Mouse (Mus musculus) cerebellum, postnatal 10 days (tissue): ENCODE results near the gene Chst10.
A peak's percentile ranks its signal among the peaks of the same experiment; 100 is the strongest.

Source experiments
- DNase-seq, 2 experiments: peaks; one replicate each; pipeline ENCODE4 v3.0.0; 2021; ENCODE audit warnings: mixed read lengths in 2 of 2

Gene Chst10

GRCm38 (mm10) chr1:38897431-38898248, at the start of gene Chst10:
Gene Chst10, minus strand, starts transcription at chr1:38898161.
- peak; percentile 91 to 94 for DNase-seq

GRCm38 (mm10) chr1:38939608-38940007, 41.6 kb upstream of the Chst10 start:
- DNase-seq, result no peak

GRCm38 (mm10) chr1:38938849-38939248, 40.9 kb upstream of the Chst10 start, which contains the start of gene Nms:
Gene Nms, plus strand, starts transcription at chr1:38939149.
- no peak for DNase-seq

- DNase-seq, result peak; percentile 66 to 69
Measured at GRCm38 (mm10) chr1:38936780-38937179, 38.8 kb upstream of the Chst10 start.

- DNase-seq, result peak; percentile 62 to 67
Measured at GRCm38 (mm10) chr1:38934668-38935067, 36.7 kb upstream of the Chst10 start.

- no peak for DNase-seq
Measured at GRCm38 (mm10) chr1:38930767-38931166, 32.8 kb upstream of the Chst10 start.

GRCm38 (mm10) chr1:38929468-38929867, 31.5 kb upstream of the Chst10 start:
- no peak for DNase-seq

GRCm38 (mm10) chr1:38928996-38929395, 31.0 kb upstream of the Chst10 start:
- no peak for DNase-seq

GRCm38 (mm10) chr1:38903985-38904384, 6.0 kb upstream of the Chst10 start:
- DNase-seq, result no peak

- no peak for DNase-seq
Measured at GRCm38 (mm10) chr1:38902571-38902970, 4.6 kb upstream of the Chst10 start.

- peak in 1 of 2 experiments; percentile 2 for DNase-seq
Measured at GRCm38 (mm10) chr1:38893081-38893480, 4.9 kb downstream of the Chst10 start.

GRCm38 (mm10) chr1:38891444-38891843, 6.5 kb downstream of the Chst10 start:
- DNase-seq, result no peak

GRCm38 (mm10) chr1:38888803-38889202, 9.2 kb downstream of the Chst10 start:
- DNase-seq, result no peak

GRCm38 (mm10) chr1:38887011-38887410, 10.9 kb downstream of the Chst10 start:
- no peak for DNase-seq

- DNase-seq, result no peak
Measured at GRCm38 (mm10) chr1:38886602-38887001, 11.4 kb downstream of the Chst10 start.

GRCm38 (mm10) chr1:38885956-38886355, 12.0 kb downstream of the Chst10 start:
- DNase-seq, result no peak

GRCm38 (mm10) chr1:38883766-38884165, 14.2 kb downstream of the Chst10 start:
- DNase-seq, result no peak

- no peak for DNase-seq
Measured at GRCm38 (mm10) chr1:38882746-38883145, 15.2 kb downstream of the Chst10 start.

GRCm38 (mm10) chr1:38881366-38881765, 16.6 kb downstream of the Chst10 start:
- no peak for DNase-seq

- peak; percentile 64 to 70 for DNase-seq
Measured at GRCm38 (mm10) chr1:38876671-38877382, 21.1 kb downstream of the Chst10 start.

- DNase-seq, result peak; percentile 40 to 61
Measured at GRCm38 (mm10) chr1:38873911-38874310, 24.1 kb downstream of the Chst10 start.

GRCm38 (mm10) chr1:38871834-38872233, 26.1 kb downstream of the Chst10 start:
- peak in 1 of 2 experiments; percentile 42 for DNase-seq

GRCm38 (mm10) chr1:38869398-38870195, 28.4 kb downstream of the Chst10 start:
- no peak for DNase-seq
